Mouse (Mus musculus) hindbrain, embryonic 11.5 days (tissue): ENCODE results near the gene P2rx7. TPM values are rescaled to one million over a fixed set of nuclear protein-coding genes. Genes with fewer than 3 reads are reported as not detected.

Experiments used
- ATAC-seq: fragments of 200-750 bp; cut with Nextera tagmentation; 2 replicates; pipeline ENCODE4 v1.8.0; 2017; ENCODE audit warnings: mild to moderate bottlenecking, moderate TSS enrichment, moderate library complexity; ENCODE audit not compliant: low FRiP score
- DNase-seq: peaks from one replicate; pipeline ENCODE4 v3.0.0-alpha.2; 2015; ENCODE audit warnings: low spot score
- H3K27ac ChIP-seq: fragments of 300-500 bp; sonication (generic); 2 replicates; pipeline ENCODE4 v1.5.1; 2014; ENCODE audit warnings: mild to moderate bottlenecking, low read depth, low read length
- H3K27me3 ChIP-seq: fragments of 300-500 bp; sonication (generic); 2 replicates; pipeline ENCODE4 v1.6.1; 2014; ENCODE audit warnings: mild to moderate bottlenecking, low read length, moderate library complexity, mixed read lengths; ENCODE audit not compliant: control insufficient read depth, insufficient read depth
- H3K36me3 ChIP-seq: fragments of 300-500 bp; sonication (generic); 2 replicates; pipeline ENCODE4 v1.6.1; 2014; ENCODE audit warnings: mild to moderate bottlenecking, low read length, moderate library complexity, mixed read lengths; ENCODE audit not compliant: control insufficient read depth, insufficient read depth
- H3K4me1 ChIP-seq: fragments of 300-500 bp; sonication (generic); replicated peaks from 2 replicates; pipeline ENCODE4 v1.6.1; 2014; ENCODE audit warnings: low read length, mixed read lengths; ENCODE audit not compliant: control insufficient read depth, insufficient read depth
- H3K4me2 ChIP-seq: fragments of 300-500 bp; sonication (generic); replicated peaks from 2 replicates; pipeline ENCODE4 v1.6.1; 2014; ENCODE audit warnings: mild to moderate bottlenecking, low read depth, low read length
- H3K4me3 ChIP-seq: fragments of 300-500 bp; sonication (generic); 2 replicates; pipeline ENCODE4 v1.5.1; 2014; ENCODE audit warnings: low read depth, low read length
- H3K9ac ChIP-seq: fragments of 300-500 bp; sonication (generic); 2 replicates; pipeline ENCODE4 v1.6.1; 2014; ENCODE audit warnings: low read depth, low read length
- H3K9me3 ChIP-seq: fragments of 300-500 bp; sonication (generic); 2 replicates; pipeline ENCODE4 v1.6.1; 2016; ENCODE audit warnings: low read length; ENCODE audit not compliant: control insufficient read depth
- WGBS: fragments of 180-500 bp; shearing (Covaris S2); extraction: QIAGEN DNeasy Blood & Tissue Kit; methylation state at CpG from one replicate; pipeline ENCODE4 v1.1.7; 2014; 5-methylcytosine and 5-hydroxymethylcytosine counted together
- polyA plus RNA-seq: library from polyadenylated mRNA; unstranded; fragments of >200 nt; fragmentation: Nextera tagmentation; extraction: Ambion mirVana; gene quantifications from 2 replicates; pipeline ENCODE4 v1.2.1, GENCODE M21; 2014

The P2rx7 gene
- polyA plus RNA-seq, 1 experiment from 2014 or later, result 3.4 TPM

GRCm38 (mm10) chr5:122733881-122734280 lies 90.2 kb downstream of the P2rx7 start:
- no peaks in the 10 kb centered on the region for H3K27me3 ChIP-seq
- H3K4me1 ChIP-seq, result no peaks in the 10 kb centered on the region
- no peak overlapping the region for H3K27ac ChIP-seq
- no peak overlapping the region for H3K9ac ChIP-seq
- H3K4me3 ChIP-seq, result no peak overlapping the region
- DNase-seq (no peak), ATAC-seq (no peak)
- H3K9me3 ChIP-seq, result no peaks in the 10 kb centered on the region
- 67% methylated on average over 16 of the region's 17 CpGs for WGBS
- no peak overlapping the region for H3K4me2 ChIP-seq
- H3K36me3 ChIP-seq, result no peaks in the 10 kb centered on the region

GRCm38 (mm10) chr5:122735853-122736252 lies 92.1 kb downstream of the P2rx7 start:
- Histone ChIP-seq H3K9me3 (no peaks in the 10 kb centered on the region), H3K4me3 (no peak overlapping the region), H3K9ac (no peak overlapping the region), H3K36me3 (no peaks in the 10 kb centered on the region), H3K4me2 (no peak overlapping the region), H3K27ac (no peak overlapping the region), H3K27me3 (no peaks in the 10 kb centered on the region), H3K4me1 (no peaks in the 10 kb centered on the region)
- WGBS, result 80% methylated on average over 7 of the region's 7 CpGs
- ATAC-seq (no peak), DNase-seq (no peak)

GRCm38 (mm10) chr5:122736761-122737160 lies 93.0 kb downstream of the P2rx7 start:
- H3K27ac ChIP-seq, result no peak overlapping the region
- no peak overlapping the region for H3K4me3 ChIP-seq
- DNase-seq (no peak), ATAC-seq (no peak)
- H3K36me3 ChIP-seq, result 0 out of 2 replicates have a peak, but pooled peaks cover under 1% of the 10 kb centered on the region
- no peaks in the 10 kb centered on the region for H3K27me3 ChIP-seq
- no peak overlapping the region for H3K4me2 ChIP-seq
- H3K9me3 ChIP-seq, result no peaks in the 10 kb centered on the region
- H3K9ac ChIP-seq, result no peak overlapping the region
- 91% methylated on average over 15 of the region's 15 CpGs for WGBS
- no peaks in the 10 kb centered on the region for H3K4me1 ChIP-seq

Other genes with a start within 250 kb of the P2rx7 start
- 27.1 and 33.7 TPM in 2 replicates for gene Anapc7, start 222.2 kb upstream of the P2rx7 start, polyA plus RNA-seq
- 46.5 and 50.2 TPM in 2 replicates for gene Atp2a2, start 141.7 kb upstream of the P2rx7 start, polyA plus RNA-seq
- gene Ift81, start 29.4 kb upstream of the P2rx7 start, polyA plus RNA-seq, result 46.1 and 49.1 TPM in 2 replicates
- 10.8 and 12.4 TPM in 2 replicates for gene P2rx4, start 63.6 kb downstream of the P2rx7 start, polyA plus RNA-seq
- gene Camkk2, start 135.5 kb downstream of the P2rx7 start, polyA plus RNA-seq, result 22.2 and 28.8 TPM in 2 replicates
- 522 and 525 TPM in 2 replicates for gene Anapc5, start 177.4 kb downstream of the P2rx7 start, polyA plus RNA-seq
- 56.8 and 61.5 TPM in 2 replicates for gene Rnf34, start 206.1 kb downstream of the P2rx7 start, polyA plus RNA-seq